Mouse (Mus musculus) c-Kit-positive CD71-positive TER-119-negative erythroid progenitor cells, embryonic 14.5 days (primary cell): ENCODE results near the gene Bola1.
"Not testable (repeated sequence)": the region's sequence is repeated elsewhere in the genome, so short reads cannot be mapped to it uniquely, and the experiment has no call there.

Source experiments
- DNase-seq: peaks from one replicate; pipeline ENCODE4 v3.0.0-alpha.2; 2013; ENCODE audit warnings: low read depth

Gene Bola1

DNA sequence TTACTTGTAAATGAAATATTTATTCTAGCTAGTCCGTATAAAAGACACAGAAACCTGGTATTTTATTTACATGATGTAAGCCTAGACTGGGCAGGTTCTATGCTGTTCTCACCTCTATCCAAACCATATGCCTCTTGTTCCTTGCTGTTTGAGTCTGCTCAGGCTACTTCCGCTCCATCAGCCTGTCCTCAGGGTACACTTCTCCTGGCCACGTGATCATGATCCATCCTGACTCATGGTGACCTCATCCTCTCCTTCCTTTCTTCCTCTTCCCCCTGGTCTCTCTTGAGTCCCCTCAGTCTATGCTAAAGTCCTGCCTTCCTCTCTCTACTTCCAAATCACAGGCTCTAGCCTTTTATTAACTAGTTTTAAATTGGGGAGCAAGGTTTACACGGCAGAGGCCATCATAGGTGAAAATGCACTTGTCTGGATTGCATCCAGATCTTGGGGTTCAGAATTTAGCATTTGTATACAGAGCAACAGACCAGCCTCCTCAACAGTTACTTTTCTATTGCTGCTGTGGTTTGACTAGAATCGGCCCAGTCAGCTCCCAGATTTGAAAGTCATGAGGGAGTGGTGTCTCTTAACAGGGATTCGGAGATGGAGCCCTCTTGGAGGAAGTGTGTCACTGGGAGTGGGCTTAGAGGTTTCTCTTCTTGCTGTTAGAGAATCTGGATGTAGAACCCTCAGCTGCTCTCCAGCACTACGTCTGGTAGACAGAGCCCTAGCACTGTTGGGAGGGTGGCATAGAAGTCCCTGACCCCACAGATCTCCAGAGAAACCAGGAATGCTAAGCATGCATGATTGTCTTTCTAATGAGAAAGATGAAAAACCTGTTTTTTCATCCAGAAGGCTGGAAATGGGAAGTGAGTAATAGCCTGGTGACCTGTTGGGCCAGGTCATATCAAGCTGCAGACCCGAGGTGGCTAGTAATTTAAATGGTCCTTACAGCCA is 7.5 kb upstream of the Bola1 start:
- DNase-seq: no peak

DNA sequence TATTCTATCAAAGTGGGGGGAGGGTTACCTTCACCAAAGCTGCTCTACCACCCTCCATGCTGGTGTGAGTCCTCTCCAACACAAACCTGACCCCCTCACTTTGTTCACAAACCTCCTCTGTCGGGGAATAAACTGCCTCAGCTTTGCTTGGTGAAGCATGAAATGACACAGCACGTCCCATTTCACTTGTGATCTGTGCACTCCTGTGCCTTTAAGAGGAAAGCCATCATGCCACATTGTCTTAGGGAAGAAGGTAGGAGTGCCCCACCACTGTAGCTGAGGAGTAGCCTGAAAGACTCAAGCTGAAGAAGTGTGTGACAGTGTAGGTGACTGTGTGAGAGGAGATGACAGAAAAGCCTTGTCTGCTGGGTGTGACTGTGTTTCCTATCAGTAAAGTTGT is 5.9 kb upstream of the Bola1 start:
- DNase-seq: peak; percentile 23

DNA sequence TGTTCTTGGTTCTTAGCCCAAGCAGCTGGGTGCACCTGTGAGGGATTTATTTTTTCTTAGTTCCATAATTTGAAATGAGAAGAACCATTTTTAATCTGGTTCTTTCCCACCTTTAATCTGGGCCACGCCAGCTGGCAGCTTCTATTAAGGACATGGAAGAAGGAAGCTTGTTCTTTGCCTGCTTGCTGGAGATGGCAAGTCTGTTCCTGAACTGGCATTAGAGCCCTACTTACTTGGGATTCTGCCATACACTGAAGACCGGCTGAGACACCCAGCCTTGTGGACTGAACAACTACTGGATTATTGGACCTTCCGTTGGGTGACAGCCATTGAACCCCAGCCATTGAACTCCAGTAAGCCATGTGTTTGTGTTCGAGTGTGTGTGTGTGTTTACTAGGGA is 3.3 kb upstream of the Bola1 start:
- DNase-seq: no peak

DNA sequence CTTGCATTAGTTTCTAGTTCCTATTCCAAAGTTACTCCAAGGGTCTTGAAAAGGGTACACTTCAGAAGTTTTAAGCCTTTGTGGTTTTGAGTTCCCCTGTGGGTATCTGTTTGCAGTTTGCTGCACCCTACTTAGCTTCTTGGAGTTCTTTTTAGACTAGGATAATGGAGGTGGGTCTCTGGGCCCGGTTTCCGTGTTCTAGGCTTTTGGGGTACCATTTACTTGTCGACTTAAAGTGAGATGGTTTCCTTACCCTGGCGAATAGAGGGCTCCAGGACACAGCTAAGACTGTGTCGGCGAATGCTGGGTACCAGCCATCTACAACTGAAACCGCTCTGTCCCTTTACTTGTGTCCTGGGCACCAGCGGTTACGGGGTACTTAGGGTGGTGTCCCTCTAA is 2.1 kb upstream of the Bola1 start:
- no peak for DNase-seq

DNA sequence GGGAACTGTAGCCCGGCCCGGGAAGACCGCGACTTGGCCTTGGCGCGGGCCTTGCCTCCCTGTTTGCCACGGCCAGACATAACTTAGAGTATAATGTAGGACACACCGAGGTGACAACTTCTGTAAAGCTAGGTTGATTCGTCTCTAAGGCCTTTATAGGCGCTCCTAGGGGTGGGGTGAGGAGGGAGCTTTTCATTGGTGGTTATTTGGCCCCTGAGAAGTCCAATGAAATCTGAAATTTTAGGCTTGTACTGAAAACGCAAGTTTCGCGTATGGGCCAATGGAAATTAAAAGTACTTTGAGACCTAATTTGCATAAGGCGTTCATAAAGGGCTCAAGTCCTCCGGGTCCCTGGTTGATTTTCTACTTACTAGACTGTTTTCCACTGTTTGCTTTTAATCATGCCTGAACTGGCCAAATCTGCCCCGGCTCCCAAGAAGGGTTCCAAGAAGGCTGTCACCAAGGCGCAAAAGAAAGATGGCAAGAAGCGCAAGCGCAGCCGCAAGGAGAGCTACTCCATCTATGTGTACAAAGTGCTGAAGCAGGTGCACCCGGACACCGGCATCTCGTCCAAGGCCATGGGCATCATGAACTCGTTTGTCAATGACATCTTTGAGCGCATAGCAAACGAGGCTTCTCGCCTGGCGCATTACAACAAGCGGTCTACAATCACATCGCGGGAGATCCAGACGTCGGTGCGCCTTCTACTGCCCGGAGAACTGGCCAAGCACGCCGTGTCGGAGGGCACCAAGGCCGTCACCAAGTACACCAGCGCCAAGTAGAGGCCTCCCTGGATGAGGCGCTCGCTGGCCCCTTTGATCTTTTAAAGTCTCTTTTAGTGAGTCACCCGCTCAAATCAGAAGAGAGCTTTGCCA is 1.5 kb upstream of the Bola1 start, which contains the start of the genes Hist2h2ac and Hist2h2be:
Hist2h2ac (minus strand) TSS at position 116 of the 875 bp plus-strand sequence.
Hist2h2be (plus strand) TSS at position 355 of the 875 bp plus-strand sequence.
- peak; percentile 95 for DNase-seq

DNA sequence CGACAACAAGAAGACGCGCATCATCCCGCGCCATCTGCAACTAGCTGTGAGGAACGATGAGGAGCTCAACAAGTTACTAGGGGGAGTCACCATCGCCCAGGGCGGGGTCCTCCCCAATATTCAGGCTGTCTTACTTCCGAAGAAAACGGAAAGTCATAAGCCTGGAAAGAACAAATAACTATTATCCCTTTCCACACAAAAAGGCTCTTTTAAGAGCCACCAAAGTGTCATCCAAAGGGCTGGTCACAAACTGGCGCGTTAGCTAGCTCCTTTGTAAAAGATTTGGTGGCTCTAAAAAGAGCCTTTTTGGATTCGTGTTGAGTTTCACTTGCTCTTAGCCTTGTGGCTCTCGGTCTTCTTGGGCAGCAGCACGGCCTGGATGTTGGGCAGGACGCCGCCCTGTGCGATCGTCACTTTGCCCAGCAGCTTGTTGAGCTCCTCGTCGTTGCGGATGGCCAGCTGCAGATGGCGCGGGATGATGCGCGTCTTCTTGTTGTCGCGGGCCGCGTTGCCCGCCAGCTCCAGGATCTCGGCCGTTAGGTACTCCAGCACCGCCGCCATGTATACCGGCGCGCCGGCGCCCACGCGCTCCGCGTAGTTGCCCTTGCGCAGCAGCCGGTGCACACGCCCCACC is 739 bp upstream of the Bola1 start:
- DNase-seq: not testable (repeated sequence)

DNA sequence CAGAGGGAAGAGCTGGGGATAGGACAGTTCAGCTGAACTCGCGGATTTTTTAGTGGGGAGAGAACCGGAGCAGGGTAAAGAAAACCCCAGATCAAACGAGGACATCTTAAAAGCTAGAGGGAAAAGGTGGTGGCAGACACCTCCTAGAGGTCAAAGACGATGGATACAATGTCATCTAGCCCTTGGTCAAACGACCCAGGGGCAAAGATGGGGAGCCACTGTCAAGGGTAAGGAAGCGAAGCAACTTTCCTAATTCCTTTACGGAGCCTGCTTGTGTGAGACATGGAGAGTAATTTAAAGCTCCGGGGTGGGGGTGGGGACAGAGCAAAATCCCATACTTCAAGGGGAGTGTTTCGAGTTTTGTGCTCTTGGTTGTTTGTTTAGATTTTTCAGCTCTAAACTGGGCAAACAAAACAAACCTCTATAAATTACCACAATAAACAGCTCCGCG is 293 bp downstream of the Bola1 start:
- DNase-seq: no peak

DNA sequence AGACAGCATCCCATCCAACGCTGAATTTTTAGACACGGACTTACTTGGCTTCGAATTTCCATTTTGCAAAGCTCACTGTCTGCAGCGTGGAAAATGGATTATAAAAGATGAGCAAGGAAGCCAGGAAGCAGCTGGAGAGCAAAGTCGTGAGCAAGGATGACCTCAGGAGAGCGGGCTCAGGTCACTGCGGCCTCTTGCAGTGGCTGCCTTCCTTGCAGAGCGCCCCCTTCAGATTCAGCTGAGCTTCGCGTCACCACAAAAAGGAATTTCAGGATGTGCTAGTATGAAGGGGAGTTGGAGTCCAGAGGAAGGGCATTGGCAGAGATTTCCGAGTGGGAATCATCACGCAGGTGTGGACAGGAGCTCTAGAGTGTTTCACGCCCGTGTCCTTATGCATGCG is 10.3 kb downstream of the Bola1 start:
- no peak for DNase-seq

DNA sequence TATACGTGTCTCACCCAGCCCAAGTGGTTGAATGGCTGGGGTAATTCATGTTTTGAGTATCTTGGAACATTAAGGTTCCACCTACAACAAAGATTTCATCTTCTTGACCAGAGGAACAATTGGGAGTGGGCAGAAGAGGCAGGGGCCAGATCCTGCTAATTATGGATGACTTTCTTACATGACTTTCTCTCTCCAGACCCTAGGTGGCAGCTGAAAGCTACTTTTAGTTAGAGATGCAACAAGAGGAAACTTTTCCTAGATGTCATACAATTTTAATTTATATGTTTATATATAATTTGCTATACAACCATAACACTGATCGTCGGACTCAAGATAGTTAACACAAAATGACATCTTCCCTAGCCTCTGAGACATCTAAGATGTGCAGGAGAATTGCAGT is 11.7 kb downstream of the Bola1 start:
- no peak for DNase-seq

DNA sequence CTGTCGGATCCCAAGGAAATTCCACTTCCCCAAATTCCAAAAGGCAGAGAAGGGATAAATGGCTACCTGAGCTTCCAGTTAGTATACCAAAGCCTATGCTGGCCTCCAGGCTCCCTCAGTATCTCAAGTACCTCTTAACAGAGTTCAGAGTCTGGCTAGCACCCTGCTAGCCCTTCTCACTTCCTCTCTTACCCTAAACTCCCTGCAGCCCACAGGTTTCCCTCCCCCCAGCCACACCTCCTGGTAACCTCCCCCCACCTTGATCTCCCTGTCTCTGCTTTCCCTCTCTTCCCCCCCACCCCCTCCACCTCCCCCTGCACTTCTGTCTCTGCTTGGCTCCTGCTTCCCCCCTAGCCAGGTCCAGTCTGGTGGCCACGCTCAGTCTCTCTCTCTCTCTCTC is 19.8 kb downstream of the Bola1 start:
- no peak for DNase-seq

DNA sequence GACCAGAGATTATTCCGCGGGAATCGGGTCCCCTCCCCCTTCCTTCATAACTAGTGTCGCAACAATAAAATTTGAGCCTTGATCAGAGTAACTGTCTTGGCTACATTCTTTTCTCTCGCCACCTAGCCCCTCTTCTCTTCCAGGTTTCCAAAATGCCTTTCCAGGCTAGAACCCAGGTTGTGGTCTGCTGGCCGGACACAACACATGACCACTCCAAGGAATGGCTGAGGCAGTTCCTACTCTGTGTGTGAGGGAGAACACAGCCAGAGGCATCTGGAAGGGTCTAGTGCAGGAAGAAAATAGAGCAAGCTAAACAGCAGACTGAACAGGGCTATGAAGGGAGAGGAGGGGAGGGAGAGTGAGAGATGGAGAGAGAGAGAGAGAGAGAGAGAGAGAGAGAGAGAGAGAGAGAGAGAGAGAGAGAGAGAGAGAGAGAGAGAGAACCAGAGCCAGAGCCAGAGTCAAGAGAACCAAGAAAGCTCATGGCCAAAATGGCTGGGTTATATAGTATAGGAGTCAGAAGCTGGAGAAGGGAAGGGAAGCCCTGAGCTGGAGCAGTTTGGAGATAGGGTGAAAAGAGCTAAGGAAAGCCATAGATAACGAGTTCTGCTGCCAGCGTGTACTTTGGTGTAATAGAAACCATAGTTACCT is 20.8 kb downstream of the Bola1 start:
- DNase-seq: not testable (repeated sequence)

DNA sequence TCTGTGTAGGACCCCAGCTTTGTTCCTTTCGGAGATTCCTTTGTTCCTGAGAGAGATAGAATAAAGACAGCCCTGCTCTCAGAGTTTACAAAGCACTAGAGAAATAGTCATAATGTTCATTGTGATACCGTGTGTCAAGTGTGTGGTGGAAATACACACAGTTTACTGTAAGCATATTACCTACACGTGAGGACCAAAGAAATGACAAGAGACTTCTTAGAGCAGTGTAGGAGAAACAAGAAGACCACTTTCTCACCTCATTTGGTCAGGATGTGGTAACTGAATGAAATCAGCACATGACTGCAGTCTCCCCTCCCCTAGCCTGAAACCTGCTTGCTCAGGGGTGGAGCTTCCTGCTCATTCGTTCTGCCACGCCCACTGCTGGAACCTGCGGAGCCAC is 21.3 kb downstream of the Bola1 start:
- peak; percentile 44 for DNase-seq

DNA sequence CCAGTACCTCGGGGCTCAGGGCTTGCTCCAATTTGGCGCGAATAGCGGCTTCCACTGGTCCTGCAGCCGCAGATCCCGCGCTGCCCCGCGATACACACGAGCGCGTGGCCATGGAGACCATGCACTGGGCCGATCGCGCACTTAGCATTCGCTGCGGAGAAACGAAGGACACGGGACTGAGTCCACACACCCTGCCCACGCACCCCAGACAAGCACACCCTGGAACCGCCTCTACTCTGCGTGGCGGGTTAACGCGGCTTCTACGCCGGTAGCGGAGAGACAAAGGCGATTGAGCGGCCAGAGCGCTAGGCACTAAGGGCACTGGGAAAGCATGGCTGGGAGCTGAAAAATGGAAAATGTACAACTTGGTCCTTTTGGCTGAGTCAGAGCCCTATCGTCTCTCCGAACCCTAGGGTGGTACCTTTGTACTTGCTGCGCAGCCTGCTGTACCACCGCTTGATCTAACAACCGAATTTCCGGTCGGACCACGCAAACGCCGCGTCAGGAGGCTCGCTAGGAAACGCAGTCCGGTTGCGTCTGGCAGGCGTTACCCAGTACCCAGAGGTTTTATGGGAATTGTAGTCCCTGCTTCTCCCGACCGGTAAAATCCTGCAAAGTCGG is 22.3 kb downstream of the Bola1 start:
- DNase-seq: peak; percentile 81

DNA sequence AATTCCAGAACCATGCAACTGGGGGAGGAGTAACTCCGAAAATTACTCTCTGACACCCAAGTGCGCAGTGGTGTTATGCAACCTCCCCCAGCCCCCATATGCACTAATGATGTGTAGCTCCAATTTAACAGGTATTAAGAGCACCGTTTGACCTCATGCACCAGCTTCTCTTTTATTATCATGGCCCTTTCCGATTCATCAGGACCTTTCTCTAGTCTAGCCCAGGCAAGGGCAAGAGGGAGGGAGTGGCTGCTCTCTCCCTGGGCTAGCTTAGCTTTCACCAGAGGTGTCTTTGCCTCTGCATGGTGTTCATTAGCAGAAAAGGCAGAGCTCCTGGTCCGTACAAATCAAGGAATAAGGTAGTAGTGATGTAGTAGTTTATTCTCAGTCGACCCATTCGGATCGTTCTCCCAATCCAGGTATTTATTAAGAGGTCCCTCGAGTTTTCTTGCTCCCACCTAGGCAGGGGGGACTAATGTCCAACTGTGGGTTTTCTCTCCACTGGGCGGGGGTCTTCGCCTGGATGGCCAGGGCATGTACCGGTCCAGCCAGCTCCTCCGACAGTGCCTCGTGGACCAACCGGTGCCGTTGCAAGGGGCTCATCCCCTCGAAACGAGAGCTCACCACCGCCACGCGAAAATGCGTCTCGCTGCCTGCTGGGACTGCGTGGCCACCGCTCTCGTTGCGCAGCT is 22.9 kb downstream of the Bola1 start:
- no peak for DNase-seq

DNA sequence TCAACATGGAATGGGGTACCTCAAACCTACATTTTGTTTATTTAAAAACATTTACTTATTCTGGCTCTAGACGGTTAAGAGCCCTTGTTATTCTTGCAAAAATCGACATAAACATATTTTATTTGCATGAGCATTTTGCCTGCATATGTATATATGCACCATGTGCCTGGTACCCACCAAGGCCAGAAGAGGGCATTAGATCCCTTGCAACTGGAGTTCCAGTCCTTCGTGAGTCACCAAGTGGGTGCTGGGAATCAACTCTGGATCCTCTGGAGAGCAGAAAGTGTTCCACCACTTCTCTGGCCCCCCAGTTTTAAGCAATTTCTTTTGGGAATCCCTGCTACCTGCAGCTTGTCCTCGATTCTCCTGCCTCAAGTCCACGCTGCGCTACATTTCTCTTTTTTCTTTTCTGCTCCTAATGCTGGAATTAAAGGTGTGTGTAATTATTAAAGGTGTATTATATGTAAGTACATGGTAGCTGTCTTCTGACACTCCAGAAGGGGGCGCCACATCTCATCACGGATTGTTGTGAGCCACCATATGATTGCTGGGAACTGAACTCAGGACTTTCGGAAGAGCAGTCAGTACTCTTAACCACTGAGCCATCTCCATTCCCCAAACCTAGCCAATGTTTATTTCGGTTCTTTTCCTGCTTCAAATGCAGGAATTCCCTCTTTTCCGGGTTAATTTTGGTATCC is 23.7 kb downstream of the Bola1 start:
- no peak for DNase-seq

DNA sequence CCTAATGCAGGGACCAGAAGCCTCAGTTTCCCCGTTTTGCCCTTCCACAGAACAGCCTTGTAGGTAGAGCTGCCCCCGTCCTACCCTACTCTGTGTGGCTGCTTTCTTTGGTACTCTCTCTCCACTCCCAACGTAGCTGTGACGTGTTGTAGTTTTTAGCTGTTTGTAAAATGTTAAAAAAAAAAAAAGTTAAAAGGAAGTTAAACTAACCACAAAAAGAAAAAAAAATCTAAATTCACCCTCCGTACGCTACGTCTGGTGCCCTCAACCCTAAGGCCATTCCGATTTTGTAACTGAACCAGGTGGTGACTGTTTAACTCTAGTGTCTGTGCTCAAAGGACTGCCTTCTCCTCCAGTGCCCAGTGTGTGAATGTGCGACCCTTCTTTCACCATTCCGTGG is 24.5 kb downstream of the Bola1 start:
- DNase-seq: no peak

DNA sequence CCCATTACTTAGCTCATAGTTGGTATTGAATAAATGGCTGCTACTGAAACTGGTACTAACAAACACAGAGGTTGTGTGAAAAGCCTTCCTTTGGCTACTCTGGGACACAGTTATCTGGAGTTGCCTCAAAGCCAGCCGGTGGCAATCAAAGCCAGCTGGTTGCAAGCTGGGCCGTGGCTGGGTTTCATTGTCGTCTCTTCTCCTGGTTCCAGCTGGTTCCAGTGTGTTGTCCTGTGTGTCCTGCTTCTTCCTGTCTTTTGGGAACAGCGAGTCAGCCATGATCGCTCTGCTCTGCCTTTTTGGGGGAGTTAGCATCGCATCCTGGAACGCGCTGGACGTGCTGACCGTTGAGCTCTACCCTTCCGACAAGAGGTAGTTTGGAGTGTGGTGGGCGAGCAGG is 26.5 kb downstream of the Bola1 start:
- no peak for DNase-seq

DNA sequence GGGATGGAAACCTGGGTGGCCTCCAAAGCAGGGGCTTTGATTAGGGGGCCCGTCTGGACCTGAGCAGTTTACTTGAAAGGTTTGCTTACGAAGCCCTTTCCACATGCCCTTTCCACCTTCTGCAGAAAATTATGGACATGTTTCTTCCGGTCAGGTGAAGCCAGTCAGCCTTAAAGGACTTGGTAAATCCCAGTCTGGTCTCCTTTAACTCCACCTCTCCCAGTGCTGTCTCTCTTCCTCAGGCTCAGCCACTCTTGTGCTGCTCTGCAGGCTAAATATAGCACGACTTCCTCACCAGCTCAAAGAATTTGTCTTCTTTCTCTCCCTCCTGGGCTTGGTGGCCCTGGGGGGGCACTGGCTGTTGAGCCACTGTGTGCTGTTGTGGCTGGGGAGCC is 37.1 kb downstream of the Bola1 start:
- no peak for DNase-seq

DNA sequence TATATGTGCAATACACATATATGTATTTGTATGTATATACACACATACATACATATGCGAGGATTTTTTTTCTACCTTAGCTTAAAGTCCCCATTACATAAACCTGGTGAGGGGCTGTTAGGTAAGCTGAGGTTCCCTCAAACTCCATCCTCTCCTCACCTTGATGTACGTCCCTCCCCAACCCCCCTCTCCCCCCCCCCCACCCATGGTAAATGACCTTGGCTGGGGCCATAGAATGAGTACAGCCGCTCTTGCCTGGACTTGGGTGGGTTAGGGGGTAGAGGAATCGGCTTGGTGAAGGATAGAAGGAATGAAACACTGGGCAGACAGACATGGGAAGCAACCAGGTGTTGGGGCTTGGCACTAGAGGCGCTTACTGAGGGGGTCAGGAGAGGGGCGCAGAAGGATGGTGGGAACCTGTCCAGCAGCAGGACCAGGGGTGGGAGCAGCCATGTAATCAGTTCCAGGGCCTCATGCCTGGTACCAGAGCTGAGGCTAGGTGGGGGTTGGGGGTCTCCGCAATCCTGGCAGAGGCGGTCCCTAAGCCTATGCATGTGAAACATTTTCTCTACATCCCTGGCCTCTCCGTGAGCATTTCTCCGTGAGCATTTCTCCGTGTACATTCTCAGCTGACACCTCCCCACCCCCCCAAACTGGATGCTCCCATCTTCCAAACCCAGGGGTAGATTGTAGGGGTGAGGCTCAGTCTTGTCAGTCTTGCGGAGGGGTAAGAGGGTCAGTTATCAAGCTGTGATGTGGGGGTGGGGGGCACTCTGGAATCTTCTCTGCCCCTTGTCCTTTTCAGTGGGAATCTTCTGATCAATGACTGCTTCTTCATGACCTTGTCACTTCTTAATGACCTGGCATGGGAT is 37.8 kb downstream of the Bola1 start:
- DNase-seq: no peak
